Mouse (Mus musculus) regulatory T cell (primary cell): ENCODE data around the gene Gm49373.

Experiments
- in situ Hi-C: fragments of 300-600 bp; cut with MboI, MseI; formaldehyde crosslinking; loops from one replicate; pipeline ENCODE4 v1.15.1; 2025; ENCODE audit warnings: high pct_unique_total_duplicates

Gm49373 gene

DNA sequence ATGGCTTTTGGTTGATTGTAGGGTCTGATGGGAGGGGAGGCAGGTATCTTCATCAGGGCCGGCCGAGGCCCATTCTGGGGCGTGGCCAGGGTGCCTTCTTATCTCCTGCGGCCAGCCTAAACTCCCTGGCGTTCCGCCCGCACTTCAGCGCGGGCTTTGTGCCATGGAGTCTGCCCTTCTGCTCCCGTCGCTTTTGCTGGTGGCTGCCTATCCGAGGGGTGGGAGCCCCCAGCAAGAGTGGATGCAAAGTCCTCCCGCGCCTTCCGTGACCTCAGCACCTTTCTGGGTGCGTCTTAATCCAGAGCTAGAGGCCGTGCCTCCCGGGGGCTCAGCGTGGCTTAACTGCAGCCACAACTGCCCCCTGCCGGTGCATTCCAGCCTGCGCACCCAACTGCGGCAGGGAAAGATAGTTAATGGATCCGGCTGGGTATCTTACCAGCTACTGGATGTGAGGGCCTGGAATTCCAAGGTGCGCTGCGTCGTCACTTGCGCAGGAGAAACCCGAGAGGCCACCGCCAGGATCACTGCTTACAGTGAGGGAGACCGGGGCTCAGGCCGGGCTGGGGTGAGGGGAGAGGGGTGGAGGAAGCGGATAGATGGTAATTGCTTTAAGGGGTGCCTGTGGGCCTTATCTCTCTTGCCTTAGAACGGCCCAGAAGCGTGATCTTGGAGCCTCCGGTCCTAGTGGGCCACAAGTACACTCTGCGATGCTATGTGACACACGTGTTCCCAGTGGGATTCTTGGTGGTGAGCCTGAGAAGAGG, 43.4 kb downstream of the Gm49373 start, which contains the start of gene Icam4:
Icam4 (plus strand) TSS at position 83 of the 764 bp plus-strand sequence.
- in situ Hi-C loops, result loop anchor here (5.0 kb wide), 1 partner anchor 118 kb away; the partner anchor contains the start of gene Cdc37

DNA sequence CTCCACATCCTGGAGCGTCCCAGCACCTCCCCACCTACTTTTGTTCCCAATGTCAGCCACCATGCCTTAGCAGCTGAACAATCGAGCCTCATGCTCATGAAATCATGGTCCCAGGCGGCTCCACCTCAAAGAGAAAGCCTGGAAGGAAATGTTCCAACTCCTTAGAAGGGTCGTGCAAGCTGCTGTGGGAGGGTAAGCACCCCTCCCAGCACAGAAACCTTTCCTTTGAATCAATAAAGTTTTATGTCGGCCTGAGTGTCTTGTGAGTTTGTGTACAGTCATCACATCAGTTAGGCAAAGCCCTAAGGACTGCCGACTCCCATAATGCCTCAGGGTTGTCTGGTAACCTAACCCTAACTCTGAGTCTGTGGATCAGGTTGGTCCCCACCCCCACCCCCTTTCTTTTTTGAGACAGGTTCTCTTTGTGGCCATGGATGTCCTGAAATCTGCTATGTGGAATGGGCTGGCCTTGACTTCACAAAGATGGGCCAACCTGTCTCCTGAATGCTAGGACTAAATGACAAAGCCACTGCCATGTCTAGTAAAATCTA, 44.3 kb downstream of the Gm49373 start:
- in situ Hi-C loops, result no loop called here

DNA sequence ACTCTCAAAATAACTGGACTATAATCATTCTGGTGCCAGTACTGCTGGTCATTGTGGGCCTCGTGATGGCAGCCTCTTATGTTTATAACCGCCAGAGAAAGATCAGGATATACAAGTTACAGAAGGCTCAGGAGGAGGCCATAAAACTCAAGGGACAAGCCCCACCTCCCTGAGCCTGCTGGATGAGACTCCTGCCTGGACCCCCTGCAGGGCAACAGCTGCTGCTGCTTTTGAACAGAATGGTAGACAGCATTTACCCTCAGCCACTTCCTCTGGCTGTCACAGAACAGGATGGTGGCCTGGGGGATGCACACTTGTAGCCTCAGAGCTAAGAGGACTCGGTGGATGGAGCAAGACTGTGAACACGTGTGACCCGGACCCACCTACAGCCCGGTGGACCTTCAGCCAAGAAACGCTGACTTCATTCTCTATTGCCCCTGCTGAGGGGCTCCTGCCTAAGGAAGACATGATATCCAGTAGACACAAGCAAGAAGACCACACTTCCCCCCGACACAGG, 45.1 kb downstream of the Gm49373 start:
- in situ Hi-C loops, result no loop called here

DNA sequence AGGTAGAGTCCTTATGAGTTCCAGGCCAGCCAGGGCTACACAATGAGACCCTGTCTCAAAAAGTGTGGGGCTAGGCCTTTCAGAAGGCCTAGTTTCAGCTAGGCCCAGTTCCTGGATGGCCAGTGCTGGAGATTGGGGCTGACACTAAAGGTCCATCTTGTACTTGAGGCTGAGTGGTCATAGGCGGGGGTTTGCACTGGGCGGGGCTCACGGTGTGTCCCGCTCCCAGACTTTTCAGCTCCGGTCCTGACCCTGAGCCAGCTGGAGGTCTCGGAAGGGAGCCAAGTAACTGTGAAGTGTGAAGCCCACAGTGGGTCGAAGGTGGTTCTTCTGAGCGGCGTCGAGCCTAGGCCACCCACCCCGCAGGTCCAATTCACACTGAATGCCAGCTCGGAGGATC, 46.0 kb downstream of the Gm49373 start:
- in situ Hi-C loops, result no loop called here

DNA sequence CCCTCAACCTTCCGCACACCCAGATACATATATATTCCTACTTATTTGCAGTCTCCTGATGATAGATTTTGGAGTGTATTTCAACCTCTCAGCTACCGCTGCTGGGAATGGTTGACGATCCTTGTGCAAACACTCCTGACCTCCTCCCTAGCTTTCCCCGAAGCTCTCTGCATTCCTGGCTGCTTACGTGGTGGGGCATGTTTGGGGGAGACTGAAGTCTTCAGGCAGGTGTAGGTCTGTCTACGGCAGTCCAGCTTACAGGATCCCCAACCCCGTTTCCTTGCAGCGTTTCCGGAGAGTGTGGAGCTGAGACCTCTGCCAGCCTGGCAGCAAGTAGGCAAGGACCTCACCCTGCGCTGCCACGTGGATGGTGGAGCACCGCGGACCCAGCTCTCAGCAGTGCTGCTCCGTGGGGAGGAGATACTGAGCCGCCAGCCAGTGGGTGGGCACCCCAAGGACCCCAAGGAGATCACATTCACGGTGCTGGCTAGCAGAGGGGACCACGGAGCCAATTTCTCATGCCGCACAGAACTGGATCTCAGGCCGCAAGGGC, 47.6 kb downstream of the Gm49373 start:
- in situ Hi-C loops, result no loop called here

DNA sequence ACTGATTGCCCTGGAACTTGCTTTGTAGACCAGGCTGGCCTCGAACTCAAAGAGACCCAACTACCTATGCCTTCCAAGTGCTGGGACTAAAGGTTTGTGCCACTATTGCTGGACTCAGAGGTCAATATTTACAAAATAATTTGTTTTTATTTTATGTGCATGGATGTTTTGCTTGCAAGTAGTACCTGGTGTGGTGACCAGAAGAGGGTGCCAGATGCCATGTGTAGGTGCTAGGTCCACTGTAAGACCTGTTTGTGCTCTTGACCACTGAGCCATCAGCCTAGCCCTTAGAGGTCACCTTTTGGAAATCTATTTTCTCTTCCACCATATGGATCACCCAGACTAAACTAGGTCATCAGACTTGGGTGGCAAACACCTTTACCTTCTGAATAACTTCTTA, 50.2 kb downstream of the Gm49373 start:
- in situ Hi-C loops, result loop anchor here (25.0 kb wide), 1 partner anchor 110 kb away; no protein-coding TSS in a partner anchor

DNA sequence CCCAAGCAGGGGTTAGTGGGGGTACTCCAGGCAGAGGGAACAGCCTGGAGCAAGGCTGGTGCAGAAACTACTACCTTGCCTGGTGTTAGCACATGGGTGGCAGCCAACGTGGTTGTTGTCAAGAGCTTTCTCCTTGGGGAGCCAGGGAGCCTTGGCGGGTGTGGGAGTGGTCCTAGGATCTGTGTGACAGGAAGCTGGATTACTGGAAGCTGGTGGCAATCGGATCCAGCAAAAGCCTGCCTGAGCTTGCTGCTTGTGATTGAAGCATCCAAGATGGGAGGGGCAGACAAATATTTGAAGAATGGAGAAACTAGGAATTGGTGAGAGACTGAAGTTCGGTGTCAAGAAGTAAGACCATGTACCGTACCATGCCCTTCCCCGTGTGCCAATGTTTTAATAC, 50.6 kb downstream of the Gm49373 start:
- in situ Hi-C loops, result loop anchor here (25.0 kb wide), 1 partner anchor 110 kb away; no protein-coding TSS in a partner anchor

DNA sequence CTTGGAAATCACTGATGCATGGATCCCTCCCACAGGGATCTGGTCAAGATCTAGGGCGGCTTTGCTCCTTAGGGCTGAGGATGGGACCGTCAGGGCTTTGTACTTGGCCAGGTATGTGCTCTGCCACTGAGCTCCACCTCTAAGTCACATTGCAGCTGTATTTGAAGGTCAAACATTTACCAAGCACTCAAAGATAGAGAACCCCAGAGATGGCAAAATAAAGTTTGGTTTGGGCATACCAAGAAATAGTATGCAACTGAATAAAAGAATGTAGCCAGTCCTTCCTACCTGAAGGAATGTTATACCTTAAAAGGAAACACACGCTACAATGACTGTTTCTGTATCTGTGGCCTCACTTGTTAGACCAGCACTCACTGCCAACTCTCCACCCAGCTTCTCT, 51.5 kb downstream of the Gm49373 start:
- in situ Hi-C loops, result loop anchor here (25.0 kb wide), 1 partner anchor 109 kb away; no protein-coding TSS in a partner anchor

DNA sequence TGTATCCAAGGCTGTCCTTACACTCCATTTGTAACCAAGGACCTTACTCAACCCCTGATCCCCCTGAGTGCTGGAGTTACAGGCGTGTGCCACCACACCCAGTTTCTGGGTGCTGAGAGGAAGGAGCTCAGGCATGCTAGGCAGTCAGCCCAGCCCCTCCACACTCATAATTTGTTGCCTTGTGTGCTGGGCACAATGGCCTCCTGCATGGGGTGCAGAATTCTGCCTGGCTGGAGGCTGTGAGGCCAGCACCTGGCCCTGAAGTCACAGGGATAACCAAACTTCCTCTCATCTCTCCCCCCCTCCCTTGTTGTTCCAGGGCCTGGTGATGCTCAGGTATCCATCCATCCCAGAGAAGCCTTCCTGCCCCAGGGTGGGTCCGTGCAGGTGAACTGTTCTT, 54.3 kb downstream of the Gm49373 start:
- in situ Hi-C loops, result loop anchor here (25.0 kb wide), 1 partner anchor 106 kb away; no protein-coding TSS in a partner anchor

DNA sequence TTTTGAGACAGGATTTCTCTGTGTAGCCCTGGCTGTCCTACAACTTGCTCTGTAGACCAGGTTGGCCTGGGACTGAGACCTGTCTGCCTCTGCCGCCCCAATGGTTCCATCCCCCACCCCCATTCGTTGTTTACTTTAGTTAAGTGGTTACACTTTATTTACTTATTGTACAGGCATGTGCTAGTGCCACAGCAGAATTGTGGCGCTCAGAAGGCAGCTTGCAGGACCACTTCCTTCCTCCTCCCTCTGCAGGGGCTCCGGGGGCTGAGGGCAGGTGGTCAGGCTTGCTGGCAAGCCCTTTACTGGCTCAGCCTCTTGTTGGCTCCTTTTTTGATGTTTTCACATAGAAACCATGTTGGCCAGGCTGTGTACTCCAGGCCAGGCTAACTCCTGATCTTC, 55.7 kb downstream of the Gm49373 start:
- in situ Hi-C loops, result loop anchor here (25.0 kb wide), 1 partner anchor 105 kb away; no protein-coding TSS in a partner anchor

DNA sequence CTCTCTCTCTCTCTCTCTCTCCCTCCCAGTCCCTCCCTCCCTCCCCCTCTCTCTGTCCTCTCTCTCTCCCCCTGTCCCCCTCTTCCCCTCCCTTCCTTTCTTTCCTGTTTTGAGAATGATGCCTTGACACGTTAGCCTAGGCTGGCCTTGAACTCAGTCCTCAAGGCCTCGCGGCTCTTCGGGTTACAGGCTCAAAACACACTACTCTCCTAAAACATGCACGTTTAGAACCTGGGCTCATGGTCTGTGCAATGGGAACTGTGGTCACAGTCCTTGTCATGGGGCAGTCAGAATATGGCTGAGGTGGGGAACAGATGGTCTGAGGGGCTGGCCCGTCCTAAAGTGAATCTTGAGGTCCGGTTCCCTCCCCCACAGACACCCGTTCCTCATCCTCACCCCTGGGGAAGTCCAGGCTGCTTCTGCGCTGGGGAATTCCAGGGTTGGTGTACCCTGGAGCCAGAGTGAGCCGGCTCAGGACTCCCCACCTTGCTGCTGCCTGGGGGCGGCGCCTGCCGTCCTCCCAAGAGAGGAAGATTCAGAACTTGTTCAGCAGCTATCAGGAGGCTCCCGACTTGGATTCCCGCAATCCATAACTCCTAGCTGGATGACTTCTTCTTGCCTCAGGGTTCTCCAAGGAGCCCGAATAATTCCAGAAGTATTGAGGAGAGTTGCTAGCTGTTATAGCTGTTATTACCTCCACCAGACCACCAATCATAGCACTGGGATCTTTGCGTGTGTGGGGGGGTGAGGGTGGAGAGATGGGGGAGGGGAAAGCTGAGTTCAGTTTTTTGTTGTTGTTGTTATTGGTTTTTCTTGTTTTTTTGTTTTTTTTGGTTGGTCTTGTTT, 56.3 kb downstream of the Gm49373 start:
- in situ Hi-C loops, result loop anchor here (25.0 kb wide), 1 partner anchor 104 kb away; no protein-coding TSS in a partner anchor

DNA sequence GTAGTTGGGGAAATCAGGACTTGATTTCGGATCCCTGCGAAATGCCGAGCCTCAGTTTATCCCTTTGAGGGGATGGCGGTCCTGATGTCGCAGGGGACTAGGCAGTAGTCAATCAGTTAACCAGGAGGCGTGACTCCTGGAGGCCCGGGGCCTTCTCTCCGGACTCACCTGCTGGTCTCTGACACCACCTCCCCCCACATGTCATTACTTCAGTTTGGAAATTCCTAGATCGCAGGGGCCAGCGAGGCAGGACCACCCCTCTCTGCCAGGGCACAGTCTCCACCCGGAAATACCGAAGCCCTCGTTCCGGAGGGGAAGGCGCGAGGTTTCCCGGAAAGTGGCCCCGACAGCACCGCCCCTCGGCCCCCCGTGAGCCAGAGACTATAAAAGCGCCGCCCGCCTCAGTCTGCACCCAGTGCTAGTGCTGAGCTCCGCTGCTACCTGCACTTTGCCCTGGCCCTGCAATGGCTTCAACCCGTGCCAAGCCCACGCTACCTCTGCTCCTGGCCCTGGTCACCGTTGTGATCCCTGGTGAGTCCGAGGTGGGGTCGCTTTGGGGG, 57.2 kb downstream of the Gm49373 start, which contains the start of gene Icam1:
Icam1 (plus strand) TSS at position 415 of the 560 bp plus-strand sequence.
- in situ Hi-C loops, result loop anchor here (25.0 kb wide), 1 partner anchor 103 kb away; no protein-coding TSS in a partner anchor

DNA sequence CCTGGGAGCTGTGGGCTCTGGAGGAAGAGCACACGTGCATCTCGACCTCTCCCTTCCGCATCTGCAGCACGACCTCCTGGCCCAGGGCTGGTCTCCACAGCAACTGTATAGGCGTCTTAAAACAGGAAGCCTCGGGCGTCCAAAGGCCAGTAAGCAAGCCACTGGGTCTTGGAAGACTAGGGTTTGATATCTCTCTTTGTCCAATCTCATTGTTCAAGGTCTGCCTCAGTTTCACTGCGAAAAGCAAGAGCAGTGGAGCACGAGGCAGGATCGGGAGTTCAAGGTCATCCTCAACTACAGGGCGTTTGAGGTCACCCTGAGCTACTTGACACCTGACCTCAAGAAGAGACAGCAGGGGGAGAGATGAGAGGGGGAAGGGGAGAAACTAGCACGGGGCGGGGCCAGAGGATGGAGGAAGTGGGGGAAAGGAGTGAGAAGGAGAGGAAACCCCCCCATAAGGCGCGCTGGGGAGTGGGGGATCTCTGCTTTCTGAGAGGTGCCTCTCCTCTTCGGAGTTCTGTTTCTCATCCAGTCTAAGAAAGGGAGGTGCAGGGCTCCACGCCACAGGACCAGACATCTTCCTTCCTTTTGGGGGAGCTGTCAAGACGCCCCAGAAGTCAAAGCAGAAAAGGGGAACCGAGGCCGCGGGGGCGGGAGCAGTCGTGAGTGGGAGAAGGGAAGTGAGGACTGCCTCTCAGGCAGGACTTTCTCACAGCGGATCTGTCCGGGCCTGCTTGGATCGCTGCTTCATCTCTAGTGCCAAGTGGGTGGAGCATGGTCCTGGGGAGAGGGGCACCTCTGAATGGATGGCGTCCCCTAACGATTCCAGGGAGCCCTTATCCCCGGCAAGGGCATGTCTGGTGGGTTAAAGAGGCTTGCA, 58.0 kb downstream of the Gm49373 start:
- in situ Hi-C loops, result loop anchor here (25.0 kb wide), 1 partner anchor 103 kb away; no protein-coding TSS in a partner anchor
